In genomic region chr14:124634881-124635280, GRCm38 (mm10) we compare ENCODE assay signal across 13 mouse cellular contexts. TPM values are rescaled to one million over a fixed set of nuclear protein-coding genes. Genes with fewer than 3 reads are reported as not detected.
DNase-seq lines count a peak whose midpoint lies in the region; ATAC-seq lines count a peak whose summit lies in the region.
"Had no signal": no experiment of that assay in that cellular context is flagged by ENCODE, and none has a peak within 500 bp of the region (broad histone marks: within the 10 kb centered on the region; RNA-seq: fewer than 3 reads in every experiment).

No protein-coding gene starts in this region.

- H3K4me1 ChIP-seq in intestine, embryonic 16.5 days (ENCODE audit: control insufficient read depth, insufficient read depth, low read length) = no peaks in the 10 kb centered on the region
- H3K4me1 ChIP-seq: forebrain, embryonic 12.5 days had no signal

- H3K4me2 ChIP-seq in intestine, embryonic 16.5 days (ENCODE audit: low read depth, low read length) = no peak overlapping the region
- H3K4me2 ChIP-seq: forebrain, embryonic 12.5 days had no signal

- no peak for ATAC-seq in intestine, embryonic 16.5 days

- no peak overlapping the region for H3K27ac ChIP-seq in intestine, embryonic 16.5 days (ENCODE audit: low read length)
- H3K27ac ChIP-seq: forebrain, embryonic 12.5 days had no signal

- 52% methylated on average over 2 of the region's 2 CpGs for WGBS in intestine, embryonic 16.5 days

- DNase-seq in adrenal gland, postnatal 10 days = peak; percentile 61
- no peak for DNase-seq in adrenal gland, postnatal 4 days (ENCODE audit: low spot score in 2 of 2)
- peak; percentile 2 for DNase-seq in kidney, postnatal 14 days
- DNase-seq in kidney, adult 11 months = no peak
- DNase-seq in brain, adult 2 months (ENCODE audit: low read depth, low spot score) = peak; percentile 70
- peak; percentile 22 to 61 for DNase-seq in frontal cortex, adult 2 months (ENCODE audit: extremely low spot score in 1 of 2, low spot score in 1 of 2)
- DNase-seq in retina, postnatal 1 day = no peak
- DNase-seq: heart, postnatal 10 days; lung, postnatal 36 days; thymus, adult 18-20 months had no signal

- no peaks in the 10 kb centered on the region for H3K9me3 ChIP-seq in intestine, embryonic 16.5 days (ENCODE audit: control insufficient read depth, low read length)
- H3K9me3 ChIP-seq: forebrain, embryonic 12.5 days had no signal

- no peak overlapping the region for H3K4me3 ChIP-seq in intestine, embryonic 16.5 days (ENCODE audit: low read length)
- H3K4me3 ChIP-seq: forebrain, embryonic 12.5 days had no signal

- no peaks in the 10 kb centered on the region for H3K27me3 ChIP-seq in intestine, embryonic 16.5 days (replicated peaks; ENCODE audit: control insufficient read depth, insufficient read depth, low read length)
- H3K27me3 ChIP-seq: forebrain, embryonic 12.5 days had no signal

- H3K36me3 ChIP-seq in intestine, embryonic 16.5 days (ENCODE audit: control insufficient read depth, insufficient read depth, low read length) = no peaks in the 10 kb centered on the region
- H3K36me3 ChIP-seq: forebrain, embryonic 12.5 days had no signal

- H3K9ac ChIP-seq in intestine, embryonic 16.5 days (ENCODE audit: low read depth, low read length) = no peak overlapping the region
- H3K9ac ChIP-seq: forebrain, embryonic 12.5 days had no signal

RNA-seq across cellular contexts. Expression of gene Fgf14, which starts 42.0 kb away (rescaled TPM):
- 1 to 10 TPM; 1.5 to 1.8 TPM for total RNA-seq in adrenal gland, postnatal 10 days (2021)
- total RNA-seq in adrenal gland, postnatal 4 days (2021) = 1 to 10 TPM; 1.9 to 2.4 TPM
- 19.6 and 20.8 TPM in 2 replicates for polyA plus RNA-seq in frontal cortex, adult 2 months (2012; rRNA removed)
- 1.3 and 1.4 TPM in 2 replicates for polyA plus RNA-seq in intestine, embryonic 16.5 days (2015; fragmentation: Nextera tagmentation; extraction: Ambion mirVana)
- total RNA-seq: liver, adult 2 months had no signal
- polyA plus RNA-seq: liver, adult 2 months had no signal

Comparison
In these comparisons a context has a peak if more than half of its experiments do, and no peak if none do; other contexts are left out.
1. DNase-seq: peak in adrenal gland, postnatal 10 days (single experiment), kidney, postnatal 14 days (single experiment), brain, adult 2 months (single experiment) and frontal cortex, adult 2 months (2 of 2); none in adrenal gland, postnatal 4 days (0 of 2), kidney, adult 11 months (single experiment) and retina, postnatal 1 day (single experiment).